Mouse (Mus musculus): ENCODE measurements around the gene Cped1. TPM values are rescaled to one million over a fixed set of nuclear protein-coding genes. Genes with fewer than 3 reads are reported as not detected.
"Not testable (repeated sequence)": the region's sequence is repeated elsewhere in the genome, so short reads cannot be mapped to it uniquely, and the experiment has no call there.

Gene Cped1
- polyA plus RNA-seq, 1 experiment, result 2.8 TPM

DNA sequence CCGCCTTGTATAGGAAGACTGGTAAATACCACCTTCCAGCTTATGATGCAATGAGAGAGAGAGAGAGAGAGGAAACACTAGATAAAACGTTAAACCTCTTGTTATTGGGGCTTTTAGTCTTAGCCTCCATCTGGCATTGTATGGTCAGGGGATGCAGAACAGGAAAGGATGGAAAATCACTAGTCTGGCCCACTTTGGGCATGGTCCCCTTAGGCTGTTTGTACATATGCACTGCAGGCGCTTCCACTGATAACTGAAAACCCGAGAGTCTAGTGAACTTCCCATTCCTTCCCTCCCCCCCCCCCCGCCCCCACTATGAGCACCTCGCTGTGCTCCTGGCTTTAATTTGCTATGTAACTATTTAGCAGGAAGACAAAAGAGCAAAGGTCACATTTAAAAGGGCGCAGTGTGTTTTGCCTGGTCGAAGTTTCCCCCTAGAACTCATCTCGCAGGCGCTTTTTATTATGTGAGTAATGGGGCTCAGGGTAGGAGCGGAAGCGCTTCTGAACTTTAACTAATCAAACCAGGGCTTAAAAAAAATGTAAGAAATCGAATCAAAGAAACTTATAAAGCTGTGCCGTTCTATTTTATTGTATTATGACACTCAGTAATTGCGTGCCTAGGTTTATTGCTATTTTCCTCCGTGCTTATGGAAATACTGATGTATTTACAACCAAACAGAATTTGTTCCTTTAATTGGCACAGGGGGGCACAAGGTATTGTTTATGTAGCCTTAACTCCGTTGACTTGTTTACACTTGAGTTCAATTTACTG is 40.1 kb downstream of the Cped1 start:
- DNase-seq (ENCODE audit: extremely low spot score in 1 of 2, low spot score in 1 of 2), result no peak

DNA sequence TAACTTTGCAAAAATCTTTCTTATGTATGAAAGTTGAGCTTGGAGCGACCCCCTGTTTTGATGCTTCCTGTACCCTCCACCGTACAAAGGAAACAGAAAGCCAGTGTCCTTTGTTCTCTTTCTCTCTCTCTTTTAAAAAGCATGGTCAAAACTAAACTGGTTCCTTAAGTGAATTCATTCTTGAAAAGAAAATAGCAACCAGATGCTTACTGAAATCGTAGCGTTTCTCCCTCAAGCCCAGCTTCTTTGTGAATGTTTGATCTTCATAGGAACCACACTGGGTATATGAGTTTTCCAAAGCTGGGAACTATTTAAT is 40.6 kb downstream of the Cped1 start:
- no peak for DNase-seq (ENCODE audit: extremely low spot score in 1 of 2, low spot score in 1 of 2)

DNA sequence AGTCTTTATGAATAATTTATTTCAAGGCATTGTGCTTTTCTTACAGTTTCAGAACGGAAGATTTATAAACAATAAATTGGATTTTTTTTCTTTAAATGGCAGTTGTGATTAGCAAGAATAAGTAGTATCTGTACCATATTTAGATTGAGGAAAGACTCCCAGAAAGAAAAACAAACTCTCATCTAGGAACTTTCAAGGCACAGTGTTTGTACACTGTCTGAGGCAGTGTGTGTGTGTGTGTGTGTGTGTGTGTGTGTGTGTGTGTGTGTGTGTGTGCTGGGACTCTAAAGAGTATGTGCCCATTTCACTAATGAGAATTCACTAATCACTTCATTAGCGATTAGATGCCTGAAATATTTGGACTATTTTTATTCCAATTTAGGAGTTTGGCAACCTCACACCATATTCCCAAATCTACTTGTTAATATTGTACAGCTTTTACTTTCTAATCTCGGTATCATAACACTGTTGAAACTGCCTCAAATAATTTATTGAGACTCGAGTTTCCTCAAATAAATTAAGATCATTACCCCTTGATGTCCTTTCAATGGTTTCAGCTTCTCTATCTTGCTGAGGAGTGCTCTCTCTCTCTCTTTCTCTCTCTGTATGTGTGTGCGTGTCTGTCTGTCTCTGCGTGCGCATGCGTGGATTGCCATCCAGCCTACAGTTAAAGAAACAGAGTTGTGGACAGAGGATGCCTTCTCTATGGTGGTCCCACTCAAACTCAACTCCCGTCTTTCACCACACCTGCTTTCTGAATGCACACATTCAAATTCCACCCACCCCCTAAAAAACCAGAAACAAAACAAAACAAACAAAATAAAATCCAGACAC is 41.3 kb downstream of the Cped1 start:
- DNase-seq (ENCODE audit: extremely low spot score in 1 of 2, low spot score in 1 of 2), result no peak

DNA sequence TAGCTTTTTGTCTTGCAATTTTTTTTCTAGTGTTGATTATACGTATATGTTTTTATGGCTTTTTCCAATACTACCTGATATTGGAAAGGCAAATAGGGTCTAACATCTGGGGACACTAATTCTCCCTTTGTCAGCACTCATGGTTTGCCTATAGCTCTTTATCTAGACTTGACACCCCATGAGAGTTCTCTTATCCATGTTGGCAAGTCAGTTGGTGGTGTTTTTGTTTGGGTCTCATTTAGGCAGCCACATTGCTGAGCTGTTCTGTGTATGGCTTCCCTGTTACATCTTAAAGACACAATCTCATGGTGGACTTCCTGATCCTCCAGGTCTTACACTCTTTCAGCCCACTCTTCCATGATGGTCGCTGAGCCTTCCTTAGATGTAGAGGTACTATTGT is 42.1 kb downstream of the Cped1 start:
- no peak for DNase-seq (ENCODE audit: extremely low spot score in 1 of 2, low spot score in 1 of 2)

DNA sequence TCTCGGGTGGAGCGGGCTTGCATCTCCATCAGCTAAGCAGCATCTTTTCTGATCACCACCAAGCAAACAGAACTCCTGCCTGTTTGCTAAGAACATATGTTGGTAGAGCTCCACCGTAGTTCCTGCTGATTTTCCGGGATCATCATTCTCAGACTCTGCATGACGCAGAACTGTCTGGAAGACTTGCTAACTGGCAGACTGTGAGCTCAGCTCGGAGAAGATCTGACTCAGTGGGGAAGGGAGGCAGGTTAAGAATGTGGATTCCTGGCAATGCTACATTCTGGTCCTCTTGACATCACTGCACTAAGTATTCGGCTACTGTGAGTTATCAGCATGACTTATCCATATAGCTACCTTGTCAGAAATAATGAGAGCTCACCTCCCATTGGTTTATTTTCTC is 44.7 kb downstream of the Cped1 start:
- DNase-seq (ENCODE audit: extremely low spot score in 1 of 2, low spot score in 1 of 2), result peak in 1 of 2 experiments; percentile 33

DNA sequence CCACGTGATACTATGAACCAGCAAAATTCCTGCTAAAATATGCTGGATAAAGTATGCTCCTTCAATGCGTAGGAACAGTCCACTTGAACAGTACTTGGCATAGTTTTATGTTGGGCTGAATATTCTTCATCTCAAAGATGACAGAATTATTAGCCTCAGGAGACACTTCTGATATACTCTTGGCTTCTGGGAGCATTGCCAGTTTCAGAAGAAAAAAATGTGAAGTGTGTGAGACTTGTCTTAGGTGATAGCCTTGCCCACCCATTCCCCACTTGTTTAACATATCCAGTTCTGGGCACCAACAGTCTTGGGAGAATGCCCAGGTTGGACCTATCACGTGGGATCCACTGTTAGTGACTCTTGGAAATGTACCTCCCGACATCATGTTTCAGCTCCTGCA is 47.5 kb downstream of the Cped1 start:
- DNase-seq (ENCODE audit: extremely low spot score in 1 of 2, low spot score in 1 of 2), result no peak

DNA sequence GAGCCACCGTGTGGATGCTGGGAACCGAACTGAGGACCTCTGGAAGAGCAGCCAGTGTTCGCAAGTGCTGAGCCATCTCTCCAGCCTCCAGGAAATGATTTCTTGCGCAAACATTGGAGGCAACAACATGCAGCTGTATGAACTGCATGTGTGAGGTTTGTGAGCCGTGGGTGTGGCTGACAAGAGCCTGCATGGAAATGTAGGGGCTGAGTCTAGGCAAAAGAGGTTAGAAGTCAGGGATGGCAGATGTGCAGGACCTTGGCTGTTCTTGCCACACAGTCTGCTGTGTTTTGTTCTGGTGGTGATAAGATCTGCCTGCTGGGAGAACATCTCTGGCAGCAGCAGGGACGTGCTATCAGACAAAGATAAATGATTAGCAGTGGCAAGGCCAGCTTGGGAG is 49.7 kb downstream of the Cped1 start:
- no peak for DNase-seq (ENCODE audit: extremely low spot score in 1 of 2, low spot score in 1 of 2)

DNA sequence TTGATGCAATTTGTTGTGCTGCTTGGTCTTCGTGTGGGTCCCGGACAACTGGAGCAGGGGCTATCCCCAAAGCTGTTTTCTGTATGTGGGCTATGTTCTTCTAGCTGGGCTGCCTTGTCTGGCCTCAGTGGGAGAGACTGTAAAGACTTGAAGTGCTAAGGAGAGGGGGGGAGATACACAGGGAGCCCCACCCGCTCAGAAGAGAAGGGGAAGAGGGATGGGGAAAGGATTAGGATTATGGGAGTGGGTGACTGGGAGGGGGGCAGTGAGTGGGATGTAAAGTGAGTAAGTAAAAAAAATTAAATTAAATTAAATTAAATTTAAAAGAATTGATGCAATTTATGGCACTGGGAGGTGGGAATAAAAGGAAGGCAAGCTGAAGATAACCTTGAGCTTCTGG is 50.2 kb downstream of the Cped1 start:
- DNase-seq (ENCODE audit: extremely low spot score in 1 of 2, low spot score in 1 of 2), result no peak

DNA sequence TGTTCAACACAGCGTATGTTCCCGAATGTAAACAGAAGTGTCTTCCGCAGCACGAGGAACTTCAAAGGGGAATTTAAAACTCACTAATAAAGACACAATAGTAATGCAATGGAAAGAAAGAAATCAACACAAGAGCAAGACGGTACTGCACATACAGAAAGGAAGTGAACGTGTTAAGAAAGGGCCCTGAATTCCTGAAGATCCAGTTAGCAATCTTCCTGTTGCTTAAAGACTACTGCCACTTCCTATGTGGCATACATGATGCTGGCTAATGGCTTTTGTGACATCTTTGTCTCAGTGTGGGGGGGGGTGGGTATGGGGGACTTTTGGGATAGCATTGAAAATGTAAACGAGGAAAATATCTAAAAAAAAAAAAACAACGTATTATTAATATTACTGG is 50.7 kb downstream of the Cped1 start:
- no peak for DNase-seq (ENCODE audit: extremely low spot score in 1 of 2, low spot score in 1 of 2)

DNA sequence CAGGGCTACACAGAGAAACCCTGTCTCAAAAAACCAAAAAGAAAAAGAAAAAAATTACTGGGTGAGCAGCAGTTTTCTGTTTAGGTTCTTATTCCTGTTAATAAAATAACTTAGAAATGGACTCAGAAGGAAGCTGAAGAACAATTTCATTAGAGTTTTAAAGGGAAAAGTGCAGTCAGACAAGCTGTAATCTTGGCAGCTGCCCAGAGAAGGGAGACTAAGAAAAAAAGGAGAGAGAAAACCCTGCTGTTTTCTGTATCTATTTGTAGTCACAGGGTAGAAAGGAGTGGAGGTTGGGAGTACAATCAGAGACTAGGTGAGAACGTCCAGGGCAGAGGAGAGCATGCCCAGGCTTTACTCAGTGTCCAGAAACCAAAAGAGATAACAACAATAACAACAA is 51.2 kb downstream of the Cped1 start:
- no peak for DNase-seq (ENCODE audit: extremely low spot score in 1 of 2, low spot score in 1 of 2)

DNA sequence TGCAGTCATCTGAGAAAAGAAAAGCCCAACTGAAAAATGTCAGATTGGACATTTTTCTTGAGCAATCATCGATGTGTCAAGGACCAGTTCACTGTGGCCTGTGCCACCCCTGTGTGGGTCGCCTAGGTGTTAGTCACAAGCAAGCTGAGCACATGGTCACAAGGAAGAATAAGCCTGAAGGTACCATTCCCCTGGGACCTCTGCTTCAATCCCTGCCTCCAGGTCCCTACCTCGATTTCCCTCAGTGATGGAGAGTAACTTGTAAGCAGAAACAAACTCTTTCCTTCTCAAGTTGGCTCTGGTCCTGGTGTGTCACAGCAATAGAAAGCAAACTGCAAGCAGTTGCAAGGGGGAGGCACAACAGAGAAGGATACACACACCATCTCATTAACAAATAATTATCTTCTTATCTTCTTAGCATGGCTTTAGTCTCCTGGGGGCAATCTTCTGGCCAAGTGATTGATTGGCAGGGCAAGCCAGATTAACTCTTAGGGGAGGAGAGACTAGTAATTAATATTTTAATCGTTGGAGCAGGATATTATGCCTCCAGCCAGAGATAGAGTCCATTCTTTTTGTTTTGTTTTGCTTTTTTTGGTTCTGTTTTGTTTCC is 51.8 kb downstream of the Cped1 start:
- no peak for DNase-seq (ENCODE audit: extremely low spot score in 1 of 2, low spot score in 1 of 2)

DNA sequence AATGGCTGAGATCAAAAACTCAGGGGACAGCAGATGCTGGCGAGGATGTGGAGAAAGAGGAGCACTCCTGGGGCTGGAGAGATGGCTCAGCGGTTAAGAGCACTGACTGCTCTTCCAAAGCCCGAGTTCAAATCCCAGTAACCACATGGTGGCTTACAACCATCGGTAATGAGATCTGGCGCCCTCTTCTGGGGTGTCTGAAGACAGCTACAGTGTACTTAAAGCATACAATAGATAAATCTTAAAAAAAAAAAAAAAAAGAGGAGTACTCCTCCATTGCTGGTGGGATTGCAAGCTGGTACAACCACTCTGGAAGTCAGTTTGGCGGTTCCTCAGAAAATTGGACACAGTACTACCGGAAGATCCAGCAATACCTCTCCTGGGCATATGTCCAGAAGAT is 54.0 kb downstream of the Cped1 start:
- not testable (repeated sequence) for DNase-seq (ENCODE audit: extremely low spot score in 1 of 2, low spot score in 1 of 2)

DNA sequence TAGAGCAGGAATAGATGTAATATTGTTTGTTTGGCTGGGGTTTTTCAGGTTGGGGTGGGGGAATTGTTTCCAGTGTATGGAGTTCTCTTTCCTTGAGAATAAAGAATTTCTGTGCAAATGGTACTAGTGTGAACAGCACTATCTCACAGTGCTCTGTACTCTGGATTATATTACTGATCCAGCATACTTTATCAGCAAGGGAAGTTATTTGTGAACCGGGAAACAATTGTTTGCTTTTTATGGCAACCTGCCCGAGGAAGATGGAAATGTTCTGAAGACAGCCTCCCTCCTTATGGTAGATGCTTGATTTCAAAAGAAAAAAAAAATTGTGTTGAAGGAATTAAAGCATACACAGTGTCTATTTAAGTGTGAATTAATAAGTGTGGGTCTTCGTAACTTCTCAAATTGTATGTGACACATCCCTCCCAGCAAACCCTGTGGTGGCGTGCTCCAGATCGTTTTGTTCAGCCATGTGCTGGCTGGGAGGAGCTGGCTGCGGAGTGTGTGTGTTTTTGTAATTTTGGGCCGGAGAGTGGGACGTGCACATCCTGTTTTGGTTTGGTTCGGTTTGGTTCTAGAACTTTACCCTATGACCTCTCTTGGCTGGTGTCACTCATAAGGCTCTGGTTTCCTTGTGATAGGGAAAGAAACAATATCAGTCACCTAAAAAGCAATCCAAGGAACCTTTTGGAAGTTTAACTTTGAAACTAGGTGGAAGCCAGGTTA is 59.3 kb downstream of the Cped1 start:
- no peak for DNase-seq (ENCODE audit: extremely low spot score in 1 of 2, low spot score in 1 of 2)

DNA sequence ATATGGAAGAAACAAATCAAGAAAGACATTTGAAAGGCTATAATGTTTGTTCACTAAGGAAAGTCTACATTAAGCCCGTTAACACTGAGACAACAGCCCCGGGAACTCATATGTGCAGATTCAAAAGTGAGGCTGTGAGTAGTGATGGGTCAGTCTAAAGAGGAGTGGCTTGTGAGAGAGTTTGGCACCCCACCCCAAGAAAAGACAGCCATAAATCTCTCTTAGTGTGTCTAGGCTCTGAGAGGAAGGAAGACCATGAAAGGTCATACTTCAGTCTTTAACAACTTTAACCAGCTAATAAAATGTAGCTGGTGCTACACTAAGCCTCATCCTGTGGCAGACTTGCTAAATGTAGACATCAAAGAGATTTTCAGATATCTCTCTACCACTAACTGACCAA is 61.4 kb downstream of the Cped1 start:
- DNase-seq (ENCODE audit: extremely low spot score in 1 of 2, low spot score in 1 of 2), result no peak

DNA sequence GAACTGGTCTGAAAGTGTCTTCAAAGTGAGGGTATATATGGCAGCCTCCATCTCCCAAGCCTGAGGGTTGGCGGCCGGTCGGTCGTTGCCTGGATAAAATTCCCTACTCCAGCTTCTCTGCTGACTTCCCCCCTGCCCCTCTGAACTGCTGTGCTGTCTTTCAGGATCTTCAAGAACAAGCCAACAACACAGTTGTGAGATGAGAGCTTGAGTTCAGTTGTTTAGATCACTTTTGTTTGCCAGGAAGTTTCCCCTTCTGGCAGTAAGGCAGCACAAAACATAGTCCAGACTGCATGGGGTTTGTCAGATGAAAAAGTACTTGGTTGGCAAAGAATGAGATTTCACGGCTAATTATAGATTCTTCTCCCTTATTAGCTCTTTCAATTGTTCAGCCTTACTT is 63.4 kb downstream of the Cped1 start:
- DNase-seq (ENCODE audit: extremely low spot score in 1 of 2, low spot score in 1 of 2), result no peak

DNA sequence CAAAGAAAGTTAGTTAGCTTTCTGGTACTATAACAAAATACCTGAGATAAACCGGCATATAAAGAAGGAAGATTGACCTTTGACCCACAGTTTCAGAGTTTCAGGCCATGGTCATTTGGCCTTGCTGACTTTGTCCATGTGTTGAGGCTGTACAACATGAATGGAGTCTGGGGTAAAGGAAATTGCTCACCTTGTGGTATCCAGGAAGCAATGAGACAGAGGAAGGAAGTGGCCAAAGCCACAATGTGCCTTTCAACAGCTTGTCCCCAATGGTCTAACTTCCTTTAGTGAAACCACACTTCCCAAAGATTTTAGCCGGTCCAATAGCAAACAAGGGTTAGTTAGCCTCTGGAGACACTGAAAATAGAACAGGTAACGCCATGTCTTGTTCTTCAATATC is 65.8 kb downstream of the Cped1 start:
- DNase-seq (ENCODE audit: extremely low spot score in 1 of 2, low spot score in 1 of 2), result no peak

DNA sequence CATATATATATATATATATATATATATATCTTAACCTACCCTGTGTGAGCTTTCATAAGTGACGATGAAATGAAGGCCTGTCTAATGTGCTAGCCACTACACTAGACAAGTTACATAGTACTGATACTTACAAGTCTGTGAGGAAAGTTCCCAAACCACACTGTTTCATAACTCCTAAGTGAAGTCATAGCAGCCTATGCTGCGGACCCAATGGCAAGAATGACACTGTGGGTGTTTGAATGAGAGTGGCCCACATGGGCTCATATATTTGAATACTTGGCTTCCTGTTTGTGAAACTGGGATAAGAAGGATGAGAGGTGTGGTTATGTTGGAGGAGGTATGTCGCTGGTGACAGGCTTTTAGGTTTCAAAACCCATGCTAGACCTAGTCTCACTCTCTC is 67.3 kb downstream of the Cped1 start:
- no peak for DNase-seq (ENCODE audit: extremely low spot score in 1 of 2, low spot score in 1 of 2)

DNA sequence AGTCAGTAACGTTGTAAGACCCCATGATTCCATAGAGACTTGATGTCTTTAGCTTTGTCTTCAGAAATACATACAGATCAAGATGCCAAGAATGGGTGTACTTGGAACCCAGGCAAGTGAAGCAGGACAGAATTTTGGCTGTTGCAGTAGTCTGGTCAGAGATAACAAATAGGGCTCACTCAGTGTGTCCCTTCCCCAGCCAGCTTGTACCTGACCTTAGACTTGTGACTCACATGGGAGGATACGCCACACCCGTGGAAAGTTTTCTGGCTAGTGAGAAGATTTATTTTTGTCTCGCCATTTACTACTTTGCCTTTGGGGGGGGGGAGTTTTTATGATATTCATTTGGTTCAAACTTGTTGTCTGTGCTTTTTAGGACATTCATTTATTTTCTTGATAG is 78.6 kb downstream of the Cped1 start:
- no peak for DNase-seq (ENCODE audit: extremely low spot score in 1 of 2, low spot score in 1 of 2)

DNA sequence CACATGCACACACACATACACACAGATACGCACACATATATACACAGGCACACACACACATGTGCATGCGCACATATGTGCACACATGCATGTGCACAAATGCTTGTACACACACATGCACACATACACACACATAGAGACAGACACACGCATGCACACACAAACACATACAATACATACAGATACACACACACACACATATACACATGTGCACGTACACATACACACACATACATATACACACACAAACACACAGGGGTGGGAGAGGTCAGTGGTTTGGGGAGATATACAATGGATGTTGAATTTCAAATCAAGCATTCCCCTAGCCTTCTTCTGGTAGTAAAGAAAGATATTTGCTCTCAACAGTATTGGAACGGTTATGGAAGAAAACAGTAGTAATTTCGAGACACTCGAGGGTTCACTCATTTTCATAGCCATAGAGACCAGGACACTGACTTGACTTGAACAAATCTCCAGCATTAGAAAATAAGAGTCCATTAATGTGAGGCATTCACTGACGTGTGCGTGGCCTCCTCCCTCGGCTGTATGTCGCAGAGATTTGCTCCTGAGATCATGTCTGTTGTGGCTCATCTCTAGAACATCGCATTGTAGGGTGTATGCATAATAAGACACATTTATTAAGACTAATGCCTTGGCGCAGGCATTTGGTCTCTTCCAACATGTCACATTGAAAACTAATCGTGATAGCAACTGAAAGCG is 85.0 kb downstream of the Cped1 start:
- DNase-seq (ENCODE audit: extremely low spot score in 1 of 2, low spot score in 1 of 2), result peak in 1 of 2 experiments; percentile 6

DNA sequence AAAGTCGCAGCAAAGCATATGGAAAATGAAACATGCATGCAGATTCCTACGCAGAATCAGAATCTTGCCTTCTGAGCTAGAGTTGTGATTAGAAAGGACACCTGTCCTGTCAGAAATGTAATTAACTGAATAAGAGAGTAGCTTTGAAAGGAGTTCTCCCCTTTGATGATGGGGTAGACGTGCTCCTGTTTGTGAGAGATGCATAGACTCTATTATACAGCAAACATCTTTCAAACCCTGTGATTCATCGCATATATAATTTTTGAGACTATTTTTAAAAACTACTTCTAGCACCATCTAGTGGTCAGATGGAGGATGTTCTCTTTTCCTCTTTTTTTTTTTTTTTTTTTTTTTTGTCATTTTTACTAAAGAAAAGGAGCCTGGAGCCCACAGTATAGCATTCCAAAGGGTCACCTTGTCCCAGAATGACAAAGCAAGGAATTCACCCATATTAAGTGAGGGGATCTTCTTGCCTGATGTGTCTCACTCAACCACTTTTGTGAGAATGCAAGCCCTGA is 85.7 kb downstream of the Cped1 start:
- peak in 1 of 2 experiments; percentile 34 for DNase-seq (ENCODE audit: extremely low spot score in 1 of 2, low spot score in 1 of 2)

Measured in frontal cortex, adult 2 months (tissue).